Mouse (Mus musculus): ENCODE data around the gene Oxld1.

GRCm38 (mm10) chr11:120506899-120507298 lies 49.0 kb upstream of the Oxld1 start:
- TF ChIP-seq POLR2A (IDR thresholded peaks at IDR 0.05; ENCODE audit: low read depth, low read length), result no peak
- TF ChIP-seq CTCF (IDR thresholded peaks at IDR 0.05; ENCODE audit: extremely low read depth, insufficient read length, insufficient replicate concordance, low read depth, low read length), result peak; percentile 63; the same call in 1 of the 2 replicates
